Mouse (Mus musculus): ENCODE results near the gene Grb2.

DNA sequence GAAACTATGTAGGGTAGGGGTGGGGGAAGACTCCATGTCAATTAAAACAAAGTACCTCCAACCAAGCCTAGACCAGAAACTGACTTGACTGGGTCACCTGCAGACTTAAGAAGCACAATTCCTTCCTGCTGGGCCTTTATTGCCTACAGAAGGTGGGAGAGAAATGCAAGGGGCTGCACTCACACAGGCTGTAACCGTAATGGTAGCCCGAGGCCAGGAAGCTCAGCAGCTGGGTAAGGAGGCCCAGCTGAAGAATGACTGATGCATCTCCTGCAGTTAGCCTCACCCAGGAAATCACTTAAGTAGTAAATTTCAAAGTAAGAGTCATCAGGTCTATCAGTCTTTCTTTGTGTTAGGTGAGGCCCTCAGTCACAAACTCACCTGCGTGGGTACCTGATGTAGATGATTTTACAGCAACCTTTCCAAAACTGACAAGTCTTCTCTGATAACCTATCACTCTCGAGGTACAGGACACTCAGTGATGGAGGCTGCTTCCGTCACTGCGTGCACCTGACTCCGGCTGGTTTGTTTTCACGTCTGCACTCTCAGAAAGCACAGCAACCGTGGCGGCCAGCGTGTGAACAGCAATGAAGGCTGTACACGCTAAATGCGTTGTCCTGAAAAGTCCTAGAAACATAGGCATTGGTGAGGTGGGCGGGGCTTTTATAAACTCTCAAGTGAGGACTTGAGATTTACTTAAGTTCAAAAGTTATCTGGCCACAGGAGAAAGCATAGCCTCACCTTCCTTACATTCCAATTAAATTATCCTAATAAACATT is 19.1 kb downstream of the Grb2 start:
- TF ChIP-seq CTCF (IDR thresholded peaks at IDR 0.05) (no peak), EP300 (IDR thresholded peaks at IDR 0.05) (no peak)

All from lung, postnatal 0 days (tissue).